Mouse (Mus musculus) intestine, postnatal 0 days (tissue): Measurements from ENCODE around the gene Nbea. TPM values are rescaled to one million over a fixed set of nuclear protein-coding genes. Genes with fewer than 3 reads are reported as not detected.

ENCODE experiments used
- ATAC-seq: fragments of 200-750 bp; cut with Nextera tagmentation; 2 replicates; pipeline ENCODE4 v1.8.0; 2017; ENCODE audit warnings: mild to moderate bottlenecking, moderate TSS enrichment, moderate library complexity
- H3K27ac ChIP-seq: fragments of 300-500 bp; sonication (generic); 2 replicates; pipeline ENCODE4 v1.5.1; 2014; ENCODE audit warnings: mild to moderate bottlenecking, low read depth, low read length, moderate library complexity
- H3K27me3 ChIP-seq: fragments of 300-500 bp; sonication (generic); replicated peaks from 2 replicates; pipeline ENCODE4 v1.6.1; 2014; ENCODE audit warnings: low read length, mixed read lengths; ENCODE audit not compliant: control insufficient read depth, insufficient read depth
- H3K36me3 ChIP-seq: fragments of 300-500 bp; sonication (generic); 2 replicates; pipeline ENCODE4 v1.6.1; 2014; ENCODE audit warnings: mild to moderate bottlenecking, moderate library complexity; ENCODE audit not compliant: control insufficient read depth, insufficient read depth
- H3K4me1 ChIP-seq: fragments of 300-500 bp; sonication (generic); replicated peaks from 2 replicates; pipeline ENCODE4 v1.6.1; 2014; ENCODE audit warnings: antibody characterized with exemption, low read length, mixed read lengths; ENCODE audit not compliant: control insufficient read depth, insufficient read depth
- H3K4me2 ChIP-seq: fragments of 300-500 bp; sonication (generic); replicated peaks from 2 replicates; pipeline ENCODE4 v1.6.1; 2014; ENCODE audit warnings: low read depth, mild to moderate bottlenecking, moderate library complexity
- H3K4me3 ChIP-seq: fragments of 300-500 bp; sonication (generic); 2 replicates; pipeline ENCODE4 v1.5.1; 2014; ENCODE audit warnings: low read depth, low read length
- H3K9ac ChIP-seq: fragments of 300-500 bp; sonication (generic); 2 replicates; pipeline ENCODE4 v1.6.1; 2014; ENCODE audit warnings: mild to moderate bottlenecking, low read depth, low read length
- H3K9me3 ChIP-seq: fragments of 300-500 bp; sonication (generic); 2 replicates; pipeline ENCODE4 v1.6.1; 2016; ENCODE audit warnings: mixed run types; ENCODE audit not compliant: control insufficient read depth
- CTCF ChIP-seq: sonication (generic); IDR thresholded peaks from 2 replicates; pipeline ENCODE4 v1.5.1; 2016; ENCODE audit warnings: low read depth, mild to moderate bottlenecking, control low read depth, antibody characterized with exemption, moderate library complexity
- WGBS: fragments of 180-500 bp; shearing (Covaris S2); extraction: QIAGEN DNeasy Blood & Tissue Kit; methylation state at CpG from one replicate; pipeline ENCODE4 v1.1.7; 2014; 5-methylcytosine and 5-hydroxymethylcytosine counted together
- polyA plus RNA-seq: library from polyadenylated mRNA; unstranded; fragments of >200 nt; fragmentation: Nextera tagmentation; extraction: Ambion mirVana; gene quantifications from 2 replicates; pipeline ENCODE4 v1.2.1, GENCODE M21; 2015

Nbea gene
- polyA plus RNA-seq, 1 experiment from 2014 or later: 4.2 TPM

GRCm38 (mm10) chr3:55686993-55687392 lies 496.5 kb downstream of the Nbea start:
- TF ChIP-seq CTCF: no peak
- no peaks in the 10 kb centered on the region for H3K9me3 ChIP-seq
- ATAC-seq: no peak
- 59% methylated on average over 6 of the region's 6 CpGs for WGBS
- no peaks in the 10 kb centered on the region for H3K36me3 ChIP-seq
- no peak overlapping the region for H3K27ac ChIP-seq
- no peak overlapping the region for H3K9ac ChIP-seq
- H3K4me3 ChIP-seq: no peak overlapping the region
- H3K27me3 ChIP-seq: no peaks in the 10 kb centered on the region
- H3K4me2 ChIP-seq: no peak overlapping the region
- H3K4me1 ChIP-seq: no peaks in the 10 kb centered on the region

GRCm38 (mm10) chr3:55685627-55686026 lies 497.9 kb downstream of the Nbea start:
- no peak for ATAC-seq
- Histone ChIP-seq H3K4me1 (no peaks in the 10 kb centered on the region), H3K4me3 (no peak overlapping the region), H3K27ac (no peak overlapping the region), H3K36me3 (no peaks in the 10 kb centered on the region), H3K9me3 (no peaks in the 10 kb centered on the region), H3K4me2 (no peak overlapping the region), H3K27me3 (no peaks in the 10 kb centered on the region), H3K9ac (no peak overlapping the region)
- TF ChIP-seq CTCF: no peak
- WGBS: 74% methylated on average over 6 of the region's 6 CpGs

DNA sequence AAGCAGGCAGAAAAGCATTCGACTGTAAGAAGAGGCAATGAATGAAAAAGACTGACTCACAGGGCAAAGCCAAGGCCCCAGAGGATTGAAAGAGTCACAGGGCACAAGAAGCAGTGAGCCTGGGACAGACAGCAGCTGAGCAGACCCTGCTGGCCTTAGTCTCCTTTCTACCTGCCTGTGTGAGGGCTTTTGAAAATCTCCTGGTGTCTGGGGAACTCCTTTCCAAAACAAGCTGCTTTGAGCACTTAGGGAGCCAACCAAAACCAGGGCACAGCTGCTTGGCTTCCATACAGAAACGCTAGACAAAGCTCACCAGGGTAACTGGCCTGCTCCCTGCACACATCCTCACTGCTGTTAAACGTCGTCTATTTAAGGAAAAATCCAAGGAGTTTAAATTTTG lies 498.6 kb downstream of the Nbea start:
- no peaks in the 10 kb centered on the region for H3K36me3 ChIP-seq
- ATAC-seq: no peak

DNA sequence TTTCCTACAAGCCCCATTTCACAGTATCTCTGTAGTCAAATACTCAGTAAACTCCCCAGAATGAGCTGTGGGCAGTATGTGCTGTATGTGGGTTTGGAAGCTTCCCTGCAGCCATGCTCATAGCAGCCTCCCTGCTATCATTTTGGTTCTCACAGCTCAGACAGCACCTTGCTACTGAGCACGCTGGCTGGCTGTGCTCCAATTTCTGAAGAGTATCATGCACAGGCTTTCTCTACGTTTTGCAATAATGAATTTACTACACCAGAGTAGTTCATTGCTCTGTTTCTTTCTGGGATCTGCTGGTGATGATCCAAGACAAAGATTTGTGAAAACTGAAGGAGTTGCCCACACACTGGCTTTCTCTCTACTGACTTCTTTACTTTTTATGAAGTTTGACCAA lies 505.8 kb downstream of the Nbea start:
- Histone ChIP-seq H3K4me3 (no peak overlapping the region), H3K9ac (no peak overlapping the region), H3K4me2 (no peak overlapping the region), H3K4me1 (no peaks in the 10 kb centered on the region), H3K27ac (no peak overlapping the region), H3K27me3 (no peaks in the 10 kb centered on the region), H3K36me3 (no peaks in the 10 kb centered on the region), H3K9me3 (no peaks in the 10 kb centered on the region)
- TF ChIP-seq CTCF: no peak
- 62% methylated on average over 2 of the region's 2 CpGs for WGBS
- ATAC-seq: no peak

More for the DNA sequence above, 498.6 kb downstream of the Nbea start:
- H3K4me2 ChIP-seq: no peak overlapping the region
- H3K9ac ChIP-seq: no peak overlapping the region
- no peaks in the 10 kb centered on the region for H3K4me1 ChIP-seq
- H3K27me3 ChIP-seq: no peaks in the 10 kb centered on the region
- H3K27ac ChIP-seq: no peak overlapping the region
- no peaks in the 10 kb centered on the region for H3K9me3 ChIP-seq
- no peak for TF ChIP-seq CTCF
- WGBS: 61% methylated on average over 4 of the region's 4 CpGs
- H3K4me3 ChIP-seq: no peak overlapping the region

- no peaks in the 10 kb centered on the region for H3K4me1 ChIP-seq
- no peak overlapping the region for H3K4me3 ChIP-seq
- no peaks in the 10 kb centered on the region for H3K36me3 ChIP-seq
- H3K27ac ChIP-seq: no peak overlapping the region
- no peaks in the 10 kb centered on the region for H3K27me3 ChIP-seq
- no peak overlapping the region for H3K4me2 ChIP-seq
- WGBS: 87% methylated on average over 7 of the region's 7 CpGs
- no peak overlapping the region for H3K9ac ChIP-seq
- TF ChIP-seq CTCF: no peak
- ATAC-seq: no peak
- no peaks in the 10 kb centered on the region for H3K9me3 ChIP-seq
Observed at GRCm38 (mm10) chr3:55674185-55674584, 509.3 kb downstream of the Nbea start.

GRCm38 (mm10) chr3:55667048-55667447 lies 516.5 kb downstream of the Nbea start:
- H3K9me3 ChIP-seq: no peaks in the 10 kb centered on the region
- H3K27me3 ChIP-seq: no peaks in the 10 kb centered on the region
- no peak for TF ChIP-seq CTCF
- 78% methylated on average over 6 of the region's 6 CpGs for WGBS
- no peaks in the 10 kb centered on the region for H3K36me3 ChIP-seq
- no peak overlapping the region for H3K4me2 ChIP-seq
- H3K9ac ChIP-seq: no peak overlapping the region
- H3K27ac ChIP-seq: no peak overlapping the region
- no peak for ATAC-seq
- no peaks in the 10 kb centered on the region for H3K4me1 ChIP-seq
- no peak overlapping the region for H3K4me3 ChIP-seq

- no peak overlapping the region for H3K4me2 ChIP-seq
- no peak overlapping the region for H3K27ac ChIP-seq
- no peaks in the 10 kb centered on the region for H3K4me1 ChIP-seq
- no peaks in the 10 kb centered on the region for H3K36me3 ChIP-seq
- ATAC-seq: no peak
- no peaks in the 10 kb centered on the region for H3K9me3 ChIP-seq
- no peak overlapping the region for H3K9ac ChIP-seq
- no peak overlapping the region for H3K4me3 ChIP-seq
- no peak for TF ChIP-seq CTCF
- no peaks in the 10 kb centered on the region for H3K27me3 ChIP-seq
- 66% methylated on average over 5 of the region's 5 CpGs for WGBS
Observed at GRCm38 (mm10) chr3:55665928-55666327, 517.6 kb downstream of the Nbea start.
